8 mouse cellular contexts compared by ENCODE assay signal in genomic region chr1:79581136-79581679, GRCm38 (mm10).
DNase-seq lines count a peak whose midpoint lies in the region; ATAC-seq and TF ChIP-seq lines count a peak whose summit lies in the region.

No protein-coding gene starts in this region.

- H3K27me3 ChIP-seq in liver, adult 2 months (ENCODE audit: control insufficient read depth, insufficient read depth, low read length): no peaks in the 10 kb centered on the region

- H3K9ac ChIP-seq in liver, adult 2 months (ENCODE audit: low read depth, low read length): no peak overlapping the region

- H3K4me1 ChIP-seq in liver, adult 2 months (ENCODE audit: control insufficient read depth, insufficient read depth, low read length): peaks cover 3% of the 10 kb centered on the region

- no peak for TF ChIP-seq CTCF in liver, adult 2 months (IDR thresholded peaks at IDR 0.05; ENCODE audit: low read depth, low read length)
- TF ChIP-seq CTCF in left cerebral cortex, adult 2 months (IDR thresholded peaks at IDR 0.05): no peak

- no peak overlapping the region for H3K27ac ChIP-seq in liver, adult 2 months (replicated peaks; ENCODE audit: insufficient read depth, low read depth, low read length)
- H3K27ac ChIP-seq in left cerebral cortex, adult 2 months: peak overlapping the region; percentile 83

- no peak overlapping the region for H3K4me3 ChIP-seq in liver, adult 2 months (ENCODE audit: insufficient read depth, low read depth, low read length)
- H3K4me3 ChIP-seq in left cerebral cortex, adult 2 months: peak overlapping the region; percentile 31

- 8% methylated on average over 15 of the region's 15 CpGs for WGBS in liver, adult 2 months

- intact Hi-C loops in left cerebral cortex, adult 2 months (cut with DNase I): loop anchor here (1.0 to 10.0 kb wide), 3 partner anchors 96 to 716 kb away; partner anchors contain the start of gene Scg2

- peak; percentile 59 for ATAC-seq in megakaryocyte, adult 5-6 weeks (ENCODE audit: poor library complexity, severe bottlenecking)

- DNase-seq in liver, adult 2 months (ENCODE audit: extremely low read depth, low read depth, low spot score): peak; percentile 16
- no peak for DNase-seq in liver
- peak; percentile 86 to 88 for DNase-seq in cerebellum, postnatal 10 days
- peak; percentile 78 to 81 for DNase-seq in frontal cortex, postnatal 36 days (ENCODE audit: low spot score in 2 of 2)
- DNase-seq in induced T-regulatory cell, adult 2 months (ENCODE audit: low read depth): peak; percentile 87
- DNase-seq in left cerebral cortex, adult 2 months (ENCODE audit: extremely low spot score in 1 of 2, low spot score in 2 of 2): peak; percentile 76 to 78
- DNase-seq in right cerebral cortex, postnatal 25 days: peak; percentile 81

- no peaks in the 10 kb centered on the region for H3K36me3 ChIP-seq in liver, adult 2 months (ENCODE audit: control insufficient read depth, insufficient read depth, low read length)

- no peak for TF ChIP-seq POLR2A in liver, adult 2 months (IDR thresholded peaks at IDR 0.05; ENCODE audit: extremely low read depth, insufficient read depth, low read length)

- no peaks in the 10 kb centered on the region for H3K79me2 ChIP-seq in liver, adult 2 months (ENCODE audit: control insufficient read depth, insufficient read depth, low read length)
